Mouse (Mus musculus) stomach, postnatal 0 days (tissue): ENCODE measurements at regions not wholly inside any gene's neighbourhood (a gene's known extent, or its start where the extent isn't known, plus 50 kb on each side); places are given as distances from the start of the nearest gene placed in this dataset.
"Not testable (repeated sequence)": the region's sequence is repeated elsewhere in the genome, so short reads cannot be mapped to it uniquely, and the experiment has no call there.

Experiments
- ATAC-seq: fragments of 200-750 bp; cut with Nextera tagmentation; 2 replicates; pipeline ENCODE4 v1.8.0; 2017; ENCODE audit not compliant: low FRiP score, low TSS enrichment
- DNase-seq: peaks from one replicate; pipeline ENCODE4 v3.0.0-alpha.2; 2016; ENCODE audit warnings: low spot score
- H3K27ac ChIP-seq: fragments of 300-500 bp; sonication (generic); replicated peaks from 2 replicates; pipeline ENCODE4 v1.5.1; 2014; ENCODE audit warnings: mild to moderate bottlenecking, control low read depth
- H3K27me3 ChIP-seq: fragments of 300-500 bp; sonication (generic); 2 replicates; pipeline ENCODE4 v1.6.1; 2014; ENCODE audit warnings: low read length; ENCODE audit not compliant: control insufficient read depth, insufficient read depth
- H3K36me3 ChIP-seq: fragments of 300-500 bp; sonication (generic); 2 replicates; pipeline ENCODE4 v1.6.1; 2014; ENCODE audit warnings: low read length, mixed read lengths; ENCODE audit not compliant: control insufficient read depth, insufficient read depth
- H3K4me1 ChIP-seq: fragments of 300-500 bp; sonication (generic); replicated peaks from 2 replicates; pipeline ENCODE4 v1.6.1; 2014; ENCODE audit warnings: antibody characterized with exemption; ENCODE audit not compliant: control insufficient read depth, insufficient read depth
- H3K4me2 ChIP-seq: fragments of 300-500 bp; sonication (generic); replicated peaks from 2 replicates; pipeline ENCODE4 v1.6.1; 2014; ENCODE audit warnings: low read depth, mild to moderate bottlenecking, control low read depth, moderate library complexity
- H3K4me3 ChIP-seq: fragments of 300-500 bp; sonication (generic); 2 replicates; pipeline ENCODE4 v1.5.1; 2014; ENCODE audit warnings: low read depth, low read length, control low read depth
- H3K9ac ChIP-seq: fragments of 300-500 bp; sonication (generic); 2 replicates; pipeline ENCODE4 v1.6.1; 2014; ENCODE audit warnings: mild to moderate bottlenecking, low read length, control low read depth, mixed read lengths
- H3K9me3 ChIP-seq: fragments of 300-500 bp; sonication (generic); 2 replicates; pipeline ENCODE4 v1.6.1; 2016; ENCODE audit warnings: low read length; ENCODE audit not compliant: control insufficient read depth
- CTCF ChIP-seq: IDR thresholded peaks from 2 replicates; pipeline ENCODE4 v1.5.1; 2016; ENCODE audit warnings: antibody characterized with exemption, low read depth, mild to moderate bottlenecking, moderate library complexity
- EP300 ChIP-seq: optimal IDR thresholded peaks from 2 replicates; pipeline ENCODE3; 2016; ENCODE audit warnings: antibody characterized with exemption
- WGBS: fragments of 180-500 bp; shearing (Covaris S2); extraction: QIAGEN DNeasy Blood & Tissue Kit; methylation state at CpG from one replicate; pipeline ENCODE4 v1.1.7; 2014; 5-methylcytosine and 5-hydroxymethylcytosine counted together

GRCm38 (mm10) chr8:57383746-57384320 is 63.0 kb downstream of the Hand2 start:
- Histone ChIP-seq H3K9ac (no peak overlapping the region), H3K4me1 (no peaks in the 10 kb centered on the region), H3K4me3 (no peak overlapping the region), H3K36me3 (no peaks in the 10 kb centered on the region), H3K27me3 (no peaks in the 10 kb centered on the region), H3K9me3 (no peaks in the 10 kb centered on the region), H3K27ac (no peak overlapping the region), H3K4me2 (no peak overlapping the region)
- 47% methylated on average over 9 of the region's 9 CpGs for WGBS
- TF ChIP-seq CTCF (no peak), EP300 (no peak)
- no peak for DNase-seq
- ATAC-seq, result no peak; the same call in 1 of the 2 replicates

GRCm38 (mm10) chr8:57387627-57388026 is 66.8 kb downstream of the Hand2 start:
- H3K4me3 ChIP-seq, result no peak overlapping the region

GRCm38 (mm10) chr8:57388579-57388978 is 67.1 kb upstream of the Scrg1 start:
- no peak for DNase-seq
- Histone ChIP-seq H3K36me3 (no peaks in the 10 kb centered on the region), H3K4me1 (no peaks in the 10 kb centered on the region), H3K27ac (no peak overlapping the region), H3K4me3 (no peak overlapping the region), H3K27me3 (no peaks in the 10 kb centered on the region), H3K9me3 (no peaks in the 10 kb centered on the region), H3K4me2 (no peak overlapping the region), H3K9ac (no peak overlapping the region)
- no peak for TF ChIP-seq CTCF
- TF ChIP-seq EP300, result no peak
- ATAC-seq, result no peak
- 84% methylated on average over 4 of the region's 4 CpGs for WGBS

More at GRCm38 (mm10) chr8:57387627-57388026, 66.8 kb downstream of the Hand2 start:
- no peak for ATAC-seq
- H3K4me2 ChIP-seq, result no peak overlapping the region
- no peaks in the 10 kb centered on the region for H3K4me1 ChIP-seq
- H3K9ac ChIP-seq, result no peak overlapping the region
- H3K36me3 ChIP-seq, result no peaks in the 10 kb centered on the region
- H3K27me3 ChIP-seq, result no peaks in the 10 kb centered on the region
- no peak overlapping the region for H3K27ac ChIP-seq
- no peak for TF ChIP-seq CTCF
- TF ChIP-seq EP300, result no peak
- DNase-seq, result no peak
- no peaks in the 10 kb centered on the region for H3K9me3 ChIP-seq
- 74% methylated on average over 5 of the region's 5 CpGs for WGBS

GRCm38 (mm10) chr8:57397999-57398635 is 57.6 kb upstream of the Scrg1 start:
- Histone ChIP-seq H3K9ac (no peak overlapping the region), H3K9me3 (no peaks in the 10 kb centered on the region), H3K4me3 (no peak overlapping the region), H3K4me2 (no peak overlapping the region), H3K36me3 (no peaks in the 10 kb centered on the region), H3K4me1 (no peaks in the 10 kb centered on the region), H3K27ac (no peak overlapping the region), H3K27me3 (no peaks in the 10 kb centered on the region)
- DNase-seq (no peak), ATAC-seq (no peak)
- 55% methylated on average over 3 of the region's 3 CpGs for WGBS
- TF ChIP-seq EP300 (no peak), CTCF (no peak)

- not testable (repeated sequence) for H3K4me1 ChIP-seq
These were observed 55.6 kb upstream of the Scrg1 start for GRCm38 (mm10) chr8:57400171-57400570.

GRCm38 (mm10) chr8:57400776-57401631 is 54.7 kb upstream of the Scrg1 start:
- Histone ChIP-seq H3K4me3 (no peak overlapping the region), H3K4me2 (no peak overlapping the region), H3K9ac (no peak overlapping the region), H3K36me3 (no peaks in the 10 kb centered on the region), H3K27ac (no peak overlapping the region), H3K9me3 (no peaks in the 10 kb centered on the region), H3K27me3 (no peaks in the 10 kb centered on the region), H3K4me1 (no peaks in the 10 kb centered on the region)
- TF ChIP-seq EP300, result no peak
- DNase-seq (no peak), ATAC-seq (no peak)
- 50% methylated on average over 12 of the region's 12 CpGs for WGBS

More at GRCm38 (mm10) chr8:57400171-57400570, 55.6 kb upstream of the Scrg1 start:
- H3K27ac ChIP-seq, H3K27me3 ChIP-seq, H3K9ac ChIP-seq, ATAC-seq, H3K36me3 ChIP-seq, H3K4me2 ChIP-seq, DNase-seq, H3K4me3 ChIP-seq, H3K9me3 ChIP-seq: not testable (repeated sequence)
